Mouse (Mus musculus) hindbrain, embryonic 11.5 days (tissue): ENCODE data around the gene Lbr. TPM values are rescaled to one million over a fixed set of nuclear protein-coding genes. Genes with fewer than 3 reads are reported as not detected.
A peak's percentile ranks its signal among the peaks of the same experiment; 100 is the strongest.

Experiments
- ATAC-seq: fragments of 200-750 bp; cut with Nextera tagmentation; 2 replicates; pipeline ENCODE4 v1.8.0; 2017; ENCODE audit warnings: mild to moderate bottlenecking, moderate TSS enrichment, moderate library complexity; ENCODE audit not compliant: low FRiP score
- DNase-seq: peaks from one replicate; pipeline ENCODE4 v3.0.0-alpha.2; 2015; ENCODE audit warnings: low spot score
- H3K27ac ChIP-seq: fragments of 300-500 bp; sonication (generic); 2 replicates; pipeline ENCODE4 v1.5.1; 2014; ENCODE audit warnings: mild to moderate bottlenecking, low read depth, low read length
- H3K27me3 ChIP-seq: fragments of 300-500 bp; sonication (generic); 2 replicates; pipeline ENCODE4 v1.6.1; 2014; ENCODE audit warnings: mild to moderate bottlenecking, low read length, moderate library complexity, mixed read lengths; ENCODE audit not compliant: control insufficient read depth, insufficient read depth
- H3K36me3 ChIP-seq: fragments of 300-500 bp; sonication (generic); 2 replicates; pipeline ENCODE4 v1.6.1; 2014; ENCODE audit warnings: mild to moderate bottlenecking, low read length, moderate library complexity, mixed read lengths; ENCODE audit not compliant: control insufficient read depth, insufficient read depth
- H3K4me1 ChIP-seq: fragments of 300-500 bp; sonication (generic); replicated peaks from 2 replicates; pipeline ENCODE4 v1.6.1; 2014; ENCODE audit warnings: low read length, mixed read lengths; ENCODE audit not compliant: control insufficient read depth, insufficient read depth
- H3K4me2 ChIP-seq: fragments of 300-500 bp; sonication (generic); replicated peaks from 2 replicates; pipeline ENCODE4 v1.6.1; 2014; ENCODE audit warnings: mild to moderate bottlenecking, low read depth, low read length
- H3K4me3 ChIP-seq: fragments of 300-500 bp; sonication (generic); 2 replicates; pipeline ENCODE4 v1.5.1; 2014; ENCODE audit warnings: low read depth, low read length
- H3K9ac ChIP-seq: fragments of 300-500 bp; sonication (generic); 2 replicates; pipeline ENCODE4 v1.6.1; 2014; ENCODE audit warnings: low read depth, low read length
- H3K9me3 ChIP-seq: fragments of 300-500 bp; sonication (generic); 2 replicates; pipeline ENCODE4 v1.6.1; 2016; ENCODE audit warnings: low read length; ENCODE audit not compliant: control insufficient read depth
- WGBS: fragments of 180-500 bp; shearing (Covaris S2); extraction: QIAGEN DNeasy Blood & Tissue Kit; methylation state at CpG from one replicate; pipeline ENCODE4 v1.1.7; 2014; 5-methylcytosine and 5-hydroxymethylcytosine counted together
- polyA plus RNA-seq: library from polyadenylated mRNA; unstranded; fragments of >200 nt; fragmentation: Nextera tagmentation; extraction: Ambion mirVana; gene quantifications from 2 replicates; pipeline ENCODE4 v1.2.1, GENCODE M21; 2014

Gene Lbr
- polyA plus RNA-seq, 1 experiment from 2014 or later, result 151 TPM

- Histone ChIP-seq H3K9ac (no peak overlapping the region), H3K4me2 (no peak overlapping the region), H3K4me1 (no peaks in the 10 kb centered on the region), H3K27me3 (no peaks in the 10 kb centered on the region), H3K27ac (no peak overlapping the region), H3K36me3 (no peaks in the 10 kb centered on the region), H3K4me3 (no peak overlapping the region), H3K9me3 (no peaks in the 10 kb centered on the region)
- WGBS, result 58% methylated on average over 14 of the region's 14 CpGs
- DNase-seq, result peak; percentile 42
- no peak for ATAC-seq
Measured at GRCm38 (mm10) chr1:181769392-181769791, 73.5 kb downstream of the Lbr start.

Other genes starting within 250 kb of the Lbr start
- 31.9 and 49.2 TPM in 2 replicates for gene Enah, start 176.9 kb upstream of the Lbr start, polyA plus RNA-seq